Mouse (Mus musculus) lung, postnatal 0 days (tissue): ENCODE measurements around the gene Prr14.

Experiments
- CTCF ChIP-seq: IDR thresholded peaks from 2 replicates; pipeline ENCODE4 v1.5.1; 2016; ENCODE audit warnings: antibody characterized with exemption, mild to moderate bottlenecking
- EP300 ChIP-seq: IDR thresholded peaks from 2 replicates; pipeline ENCODE4 v1.6.1; 2016; ENCODE audit warnings: antibody characterized with exemption, mild to moderate bottlenecking, control low read depth

- TF ChIP-seq CTCF = no peak
- TF ChIP-seq EP300 = no peak
These were observed 56.9 kb downstream of the Prr14 start for GRCm38 (mm10) chr7:127516344-127516743.
